Mouse (Mus musculus) bone marrow macrophage, adult 2 months (primary cell): ENCODE measurements around the gene Kdelr1.

Experiments used
- CTCF ChIP-seq: IDR thresholded peaks from 2 replicates; pipeline ENCODE4 v1.5.1; 2012; ENCODE audit warnings: low read depth, mild to moderate bottlenecking, low read length, moderate library complexity
- POLR2A ChIP-seq: IDR thresholded peaks from 2 replicates; pipeline ENCODE4 v1.6.1; 2012; ENCODE audit warnings: mild to moderate bottlenecking, low read depth, low read length, borderline replicate concordance

- TF ChIP-seq CTCF: no peak
- TF ChIP-seq POLR2A: peak; percentile 82; the same call in 1 of the 2 replicates
Measured at GRCm38 (mm10) chr7:45896517-45897257, 24.1 kb downstream of the Kdelr1 start, which contains the start of the genes Syngr4 and Tmem143.
